Mouse (Mus musculus) central nervous system, embryonic 14 days (tissue): ENCODE measurements around the gene Mrgprb4. TPM values are rescaled to one million over a fixed set of nuclear protein-coding genes. Genes with fewer than 3 reads are reported as not detected.

ENCODE experiments used
- polyA plus RNA-seq: library from polyadenylated mRNA; depleted of rRNA; stranded (reverse); fragments of >200 nt; gene quantifications from 2 replicates; pipeline ENCODE4 v1.2.3, GENCODE M21; 2012; rRNA removed

Gene Mrgprb4
- polyA plus RNA-seq, result not detected in 2 replicates

GRCm38 (mm10) chr7:48199188-48199587 lies at the start of gene Mrgprb4:
Gene Mrgprb4, minus strand, starts transcription at chr7:48199288.

DNA sequence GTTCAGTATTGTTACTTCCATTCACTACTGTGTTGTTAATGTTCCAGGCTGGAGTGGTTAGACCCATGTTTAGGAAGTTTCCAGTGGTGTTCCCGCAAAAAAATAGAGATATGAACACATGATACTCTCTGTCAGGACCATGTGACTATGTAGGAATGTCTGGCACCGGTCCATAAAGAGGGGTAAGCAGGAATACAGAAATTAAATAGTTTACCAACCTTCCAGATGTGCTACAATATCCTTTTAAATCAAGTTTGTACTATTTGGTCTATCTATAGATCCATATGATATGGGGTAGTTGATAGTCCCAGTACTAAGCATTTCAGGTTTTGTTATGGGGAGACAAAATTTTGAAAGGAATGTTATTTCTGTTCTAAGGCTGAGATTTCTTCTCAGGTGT lies 30.2 kb downstream of the Mrgprb4 start, which contains the start of gene Mrgprb5:
Gene Mrgprb5 (minus strand): TSS at position 101 of the 400 bp plus-strand sequence.

Other genes starting within 250 kb of the Mrgprb4 start
- not detected in 2 replicates for gene Mrgpra4, start 217.2 kb downstream of the Mrgprb4 start, polyA plus RNA-seq
- not detected in 2 replicates for gene Mrgprx1, start 171.7 kb downstream of the Mrgprb4 start, polyA plus RNA-seq
- not detected in 2 replicates for gene Mrgprb5, start 30.3 kb downstream of the Mrgprb4 start, polyA plus RNA-seq
- gene Mrgprb8, start 189.2 kb upstream of the Mrgprb4 start, polyA plus RNA-seq, result not detected in 2 replicates